Mouse (Mus musculus) activated CD4-positive, CD25-positive, alpha-beta regulatory T cell, adult 4 months (primary cell): Measurements from ENCODE around the gene Cwh43. TPM values are rescaled to one million over a fixed set of nuclear protein-coding genes. Genes with fewer than 3 reads are reported as not detected.

Experiments used
- ATAC-seq: one replicate; pipeline ENCODE4 v1.8.0; 2017
- polyA plus RNA-seq, 2 experiments: library from polyadenylated mRNA; unstranded; fragments of 100-300 nt; shearing (Covaris generic); gene quantifications; one replicate each; pipeline ENCODE4 v1.2.1; 2017

Cwh43 gene
- polyA plus RNA-seq = under 1 TPM in 1 of 2 experiments, not detected in 1; 0.15 TPM

DNA sequence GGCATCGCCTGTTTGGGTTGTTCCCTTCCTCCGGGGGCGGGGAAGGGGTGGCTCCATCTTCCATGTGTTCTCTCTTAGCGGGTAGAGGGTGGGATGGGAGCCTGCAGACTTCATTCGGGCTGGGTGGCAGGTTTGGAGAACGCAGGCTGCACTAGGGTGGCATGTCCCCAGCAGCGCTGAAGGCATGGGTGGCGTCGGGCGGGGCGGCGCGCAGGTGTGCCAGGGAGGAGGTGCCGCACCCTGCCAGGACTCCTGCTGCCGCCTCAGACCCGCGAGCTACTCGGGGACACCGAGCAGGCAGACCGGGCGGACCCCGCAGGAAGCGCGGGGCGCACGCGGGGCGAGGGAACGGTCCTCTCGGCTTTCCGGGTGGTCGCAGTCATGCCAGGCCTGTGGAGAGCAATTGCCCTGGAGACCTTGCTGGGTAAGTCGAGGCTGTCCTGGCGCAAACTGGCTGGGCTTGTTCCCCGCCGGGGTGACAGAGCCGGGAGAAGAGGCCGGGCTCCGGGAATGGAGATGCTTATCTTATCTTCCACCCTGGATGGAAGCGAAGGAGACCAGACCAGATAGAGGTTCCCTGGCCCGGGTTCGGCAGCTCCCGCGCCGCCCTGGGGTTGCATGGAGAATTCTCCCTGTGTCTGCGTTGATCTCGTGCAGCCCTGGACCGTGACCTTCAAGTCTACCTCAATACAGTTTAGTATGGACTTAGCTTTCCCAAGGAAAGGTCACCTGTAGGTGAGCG lies at the start of gene Cwh43:
Gene Cwh43 (plus strand): TSS at position 95 of the 742 bp plus-strand sequence.
- no peak for ATAC-seq

DNA sequence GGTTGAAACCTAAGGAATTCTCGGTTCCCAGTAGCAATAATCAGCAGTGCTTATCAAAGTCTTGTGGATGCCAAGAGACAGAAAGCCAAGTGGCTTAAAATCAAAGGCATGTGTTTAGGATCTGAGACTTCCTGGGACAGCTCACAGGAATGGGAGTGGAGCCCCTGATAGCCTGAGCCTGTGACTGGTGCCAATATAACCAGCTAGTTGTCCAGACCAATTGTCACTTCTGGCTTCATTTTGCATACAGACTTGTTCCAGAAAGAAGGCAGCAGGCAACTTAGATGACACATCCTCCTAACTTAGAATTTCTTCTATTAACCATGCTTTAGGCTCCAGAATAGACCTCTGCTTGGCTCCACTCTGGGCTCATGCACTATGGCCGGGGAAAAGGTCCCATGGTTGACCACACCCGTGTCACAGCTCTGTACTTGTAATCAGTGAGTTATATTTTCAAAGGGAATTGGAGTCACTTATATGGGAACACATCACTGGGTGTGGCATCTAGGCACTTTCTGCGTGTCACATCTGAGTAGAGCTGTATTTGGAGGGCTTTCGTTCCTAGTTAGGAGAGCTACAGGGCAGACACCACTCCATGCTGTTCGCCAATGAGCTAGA lies 46.6 kb upstream of the Cwh43 start:
- no peak for ATAC-seq

DNA sequence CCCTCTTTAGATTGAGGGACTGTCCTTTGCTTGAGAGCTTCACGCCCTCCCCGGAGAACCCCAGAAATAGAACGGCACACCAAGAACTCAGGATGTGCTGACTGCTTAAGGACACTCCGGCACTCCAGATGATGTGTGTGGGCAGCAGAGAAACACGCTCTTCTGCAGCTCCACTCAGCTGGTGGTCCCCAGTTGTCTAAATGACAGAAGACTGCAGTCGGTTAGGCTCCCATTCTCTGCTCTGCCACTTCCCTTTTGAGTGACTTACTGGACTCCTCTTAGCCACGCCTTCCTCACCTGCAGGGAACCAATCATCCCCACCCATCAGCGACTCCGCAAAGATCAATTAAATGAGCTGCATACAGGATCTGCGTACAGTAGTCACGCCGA lies 46.1 kb upstream of the Cwh43 start:
- ATAC-seq = no peak

DNA sequence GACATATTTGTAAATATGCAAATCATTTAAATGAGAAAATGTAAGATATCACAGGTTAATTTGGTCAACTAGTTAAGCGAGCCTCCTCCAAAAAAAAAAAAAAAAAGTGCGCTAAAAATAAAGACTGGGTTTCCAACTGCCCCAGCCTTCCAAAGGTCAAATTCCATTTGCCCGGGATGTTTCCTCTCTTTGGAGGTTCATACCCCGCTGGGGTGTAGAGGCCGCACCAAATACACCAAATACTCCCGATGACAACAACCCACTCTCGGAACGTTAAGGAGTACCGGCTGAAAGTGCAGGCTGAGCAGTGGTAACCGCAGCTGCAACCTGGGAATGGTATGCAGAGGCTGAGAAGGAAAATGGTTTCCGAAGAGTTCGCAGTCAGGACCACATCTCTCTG lies 45.6 kb upstream of the Cwh43 start:
- no peak for ATAC-seq

DNA sequence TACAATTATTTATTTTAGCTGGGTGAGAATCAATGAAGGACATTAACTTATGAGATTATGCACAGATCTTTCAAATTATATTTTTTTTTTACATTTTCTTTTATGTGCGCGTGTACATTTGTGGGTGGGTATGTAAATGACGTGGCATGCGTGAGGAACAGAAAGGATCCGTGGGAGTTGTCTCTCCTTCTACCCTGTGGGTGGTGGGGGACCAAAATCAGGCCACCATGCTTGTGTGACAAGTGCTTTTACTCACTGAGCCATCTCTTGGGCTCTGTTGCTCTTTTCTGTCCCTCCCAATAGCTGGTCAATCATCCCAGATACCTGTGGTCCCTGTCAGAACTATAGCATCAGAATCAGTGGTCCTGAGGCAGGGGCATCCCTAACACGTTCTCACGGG lies 43.5 kb upstream of the Cwh43 start:
- ATAC-seq = no peak

DNA sequence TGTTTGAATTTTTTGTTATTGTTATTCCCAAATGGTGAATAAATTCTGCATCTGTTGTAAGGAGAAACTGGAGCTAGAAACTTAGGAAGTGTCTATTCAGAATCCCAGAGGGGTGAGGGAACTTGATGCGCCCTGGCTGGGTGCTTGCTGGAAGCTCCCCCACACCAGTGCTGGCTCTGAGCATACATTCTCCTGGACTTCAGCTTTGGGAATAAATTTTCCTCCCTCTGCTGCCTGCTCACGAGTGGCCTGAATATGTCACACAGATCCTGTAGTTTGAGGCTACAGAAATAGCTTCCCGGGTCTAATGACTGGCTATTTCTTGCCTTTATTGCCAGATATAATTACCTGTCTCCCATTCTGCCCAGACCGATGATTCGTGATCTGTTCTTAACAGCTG lies 43.1 kb upstream of the Cwh43 start:
- ATAC-seq = no peak

DNA sequence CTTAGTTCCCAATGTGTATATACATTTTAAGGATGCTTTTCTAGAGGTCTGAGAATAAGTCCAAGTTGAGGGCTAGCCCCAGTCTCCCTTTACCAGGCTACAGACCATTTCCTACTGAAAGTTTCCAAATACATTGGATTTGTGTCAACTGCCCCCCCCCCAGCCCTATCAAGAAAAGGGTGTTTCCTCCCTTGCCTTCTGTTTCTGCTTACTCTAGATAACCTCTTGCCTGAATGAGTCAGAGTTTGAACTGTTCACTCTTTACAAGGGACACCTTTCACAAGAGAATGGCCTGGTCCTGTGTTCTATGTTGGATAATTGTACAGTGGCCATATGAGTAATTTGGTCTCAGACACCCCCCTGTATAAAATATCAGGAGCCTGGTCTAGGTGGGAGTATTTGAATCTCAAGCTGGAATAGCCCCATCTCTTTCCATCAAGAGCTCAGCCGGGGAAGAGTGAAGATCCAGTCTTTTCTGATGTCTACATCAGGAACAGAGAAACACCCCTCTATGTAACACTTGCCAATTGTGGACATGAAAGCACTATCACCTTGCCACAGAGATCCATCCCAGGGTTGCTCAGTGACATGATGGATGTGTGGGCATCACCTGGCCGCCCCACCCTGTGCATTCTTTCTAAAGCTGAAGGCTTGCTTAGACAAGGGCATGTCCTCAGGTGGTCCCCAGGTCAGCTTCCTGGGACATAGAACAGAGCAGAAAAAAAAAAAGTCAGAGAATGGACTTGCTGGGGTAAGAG lies 41.6 kb upstream of the Cwh43 start:
- ATAC-seq = no peak

DNA sequence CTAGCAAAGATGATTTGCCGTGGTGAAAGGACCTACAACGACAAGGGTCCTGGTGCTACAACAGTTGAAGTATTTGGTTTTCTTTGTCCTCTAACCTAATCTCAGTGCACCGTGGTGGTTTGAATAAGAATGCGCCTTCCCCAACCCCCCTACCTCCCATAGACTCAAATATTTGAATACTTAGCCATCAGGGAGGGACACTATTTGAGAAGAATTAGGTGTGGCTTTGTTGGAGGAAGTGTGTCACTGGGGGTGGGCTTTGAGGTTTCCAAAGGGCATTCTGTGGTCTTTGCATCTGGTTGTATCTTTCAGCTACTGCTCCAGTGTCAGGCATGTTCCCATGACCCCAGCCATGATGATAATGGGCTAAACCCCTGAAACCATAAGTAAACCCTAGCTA lies 38.0 kb upstream of the Cwh43 start:
- ATAC-seq = no peak

DNA sequence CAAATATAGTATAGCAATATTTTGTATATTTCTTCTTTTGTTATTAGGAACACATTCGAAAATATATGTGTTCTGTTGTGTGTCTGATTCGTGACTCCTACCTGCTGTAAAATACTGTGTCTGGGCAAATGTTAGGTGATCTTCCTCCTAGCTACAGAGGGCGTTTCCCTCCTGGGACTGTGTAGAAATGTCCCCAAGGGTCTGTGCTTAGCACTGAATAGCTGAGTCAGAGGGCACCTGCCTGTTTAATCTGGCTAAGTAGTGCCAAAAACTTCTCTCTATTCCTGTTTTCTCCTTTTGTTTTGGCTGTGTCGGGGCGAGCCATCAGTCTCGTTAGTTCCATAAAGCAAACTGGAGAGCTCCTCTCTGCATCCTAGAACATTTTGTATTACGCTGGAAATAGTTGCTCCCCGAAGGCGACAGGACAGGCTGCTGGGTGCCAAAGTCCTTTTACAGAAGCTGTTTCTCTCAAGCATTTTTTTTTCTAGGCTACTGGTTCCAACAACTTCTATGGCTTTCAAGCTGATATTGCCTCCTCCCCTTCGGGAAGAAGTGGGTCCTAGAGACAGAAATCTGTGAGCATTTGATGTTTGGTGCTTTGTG lies 36.9 kb upstream of the Cwh43 start:
- ATAC-seq = no peak

DNA sequence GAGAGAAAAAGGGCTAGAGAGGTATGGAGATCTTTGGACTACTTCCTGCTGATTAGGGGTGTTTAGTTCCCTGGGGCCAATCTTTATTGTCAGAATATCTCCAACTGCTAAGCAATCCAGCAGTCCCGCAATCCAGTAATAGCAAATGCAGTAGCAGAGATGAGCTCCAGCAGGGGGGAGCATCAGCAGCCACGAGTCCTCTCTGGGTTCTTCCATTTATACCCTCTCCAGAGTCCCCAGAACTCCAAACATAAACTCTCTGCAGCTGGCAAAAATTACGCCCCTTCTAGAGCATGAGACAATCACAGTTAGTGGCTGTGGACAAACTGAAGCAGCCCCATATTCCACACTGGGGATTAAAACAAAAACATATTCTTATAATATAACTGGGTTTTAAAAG lies 36.1 kb upstream of the Cwh43 start:
- ATAC-seq = no peak

DNA sequence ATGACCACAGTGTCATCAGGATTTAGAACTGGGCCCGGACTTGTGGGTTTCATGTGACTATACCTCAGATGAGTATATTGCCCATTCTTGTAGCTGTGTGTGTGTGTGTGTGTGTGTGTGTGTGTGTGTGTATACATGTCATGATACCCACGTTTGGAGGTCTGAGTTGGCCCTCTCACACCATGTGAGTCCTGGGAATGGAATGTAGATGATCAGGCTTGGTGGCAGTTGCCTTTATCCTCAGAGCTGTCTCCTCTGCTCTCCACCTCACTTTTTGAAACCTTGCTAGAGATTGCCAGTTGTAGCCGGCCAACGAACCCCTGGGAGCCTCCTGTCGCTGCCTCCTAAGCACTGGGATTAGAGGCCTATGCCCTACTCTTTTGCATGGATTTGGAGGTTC lies 33.3 kb upstream of the Cwh43 start:
- no peak for ATAC-seq

DNA sequence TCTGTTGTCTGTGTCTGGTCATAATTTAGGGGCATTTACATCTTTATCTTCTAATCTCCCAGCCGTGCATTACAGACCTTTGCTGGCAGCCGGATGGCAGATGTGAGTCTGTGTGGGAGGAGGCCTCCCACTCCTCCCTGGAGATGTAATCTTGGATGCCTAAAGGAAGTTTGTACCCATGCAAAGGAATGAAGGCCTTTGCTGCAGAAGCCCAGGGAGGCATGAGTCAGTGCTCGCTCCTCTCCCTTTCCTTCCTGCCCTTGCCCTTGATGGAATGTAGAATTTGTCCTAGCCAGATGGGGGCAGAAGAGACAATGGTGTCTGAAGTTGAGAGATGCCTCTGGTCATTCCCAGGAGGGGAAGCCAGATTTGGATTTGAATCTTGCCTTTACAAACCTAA lies 32.7 kb upstream of the Cwh43 start:
- no peak for ATAC-seq

DNA sequence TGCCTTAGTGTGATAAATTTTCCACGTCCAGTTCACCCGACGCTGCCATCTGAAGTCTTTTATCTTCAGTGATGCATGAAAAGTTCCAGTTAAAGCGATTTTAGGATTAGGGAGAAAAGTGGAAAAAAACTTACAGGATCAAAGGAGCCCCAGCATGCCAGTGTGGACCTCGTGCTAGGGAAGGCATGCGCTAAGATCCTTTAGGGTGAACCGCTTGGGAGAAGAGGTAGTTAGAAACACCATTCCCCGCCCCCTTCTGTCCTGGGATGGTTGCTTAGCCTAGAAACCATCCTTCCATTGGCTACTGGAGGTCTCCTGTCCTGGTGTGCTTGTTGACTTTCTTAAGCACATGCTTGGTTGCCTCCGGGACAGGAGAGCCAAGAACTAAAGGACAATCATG lies 29.8 kb upstream of the Cwh43 start:
- no peak for ATAC-seq

DNA sequence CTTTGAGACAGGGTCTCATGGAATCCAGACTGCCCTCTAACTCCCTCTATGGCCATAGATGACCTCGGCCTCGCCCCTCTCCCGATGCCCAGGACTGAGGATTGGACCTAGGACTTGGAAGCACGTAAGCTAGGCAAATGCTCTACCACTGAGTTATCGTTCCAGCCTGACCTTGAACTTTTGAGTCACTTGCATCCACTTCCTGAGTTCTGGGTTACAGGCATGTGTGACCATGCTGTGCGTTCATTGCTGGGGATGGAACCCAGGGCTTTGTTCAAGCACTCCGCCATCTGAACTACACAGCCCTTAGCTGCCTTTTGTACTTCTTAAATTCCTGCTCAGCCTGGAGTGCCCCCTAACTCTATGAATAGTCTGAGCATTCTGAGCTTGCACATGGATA lies 29.4 kb upstream of the Cwh43 start:
- no peak for ATAC-seq

DNA sequence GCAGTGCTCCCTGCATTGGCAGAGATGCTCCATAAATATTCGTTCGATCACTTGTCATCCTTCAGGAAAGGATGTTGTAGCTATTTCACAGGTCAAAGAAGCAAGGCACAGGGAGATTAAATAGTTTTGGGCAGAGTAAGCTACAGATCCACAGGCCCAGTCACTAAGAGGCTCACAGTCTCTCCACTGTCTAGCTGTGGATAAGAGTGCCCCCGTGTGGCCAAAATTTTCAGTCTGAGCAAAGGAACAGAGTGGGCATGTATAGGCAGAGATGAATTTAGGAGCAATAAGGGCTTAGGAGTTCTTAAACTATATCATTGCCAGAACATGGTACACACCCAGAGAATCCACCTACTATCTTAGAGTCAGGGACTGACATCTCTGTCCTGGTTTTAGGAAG lies 26.0 kb upstream of the Cwh43 start:
- peak; percentile 49 for ATAC-seq

DNA sequence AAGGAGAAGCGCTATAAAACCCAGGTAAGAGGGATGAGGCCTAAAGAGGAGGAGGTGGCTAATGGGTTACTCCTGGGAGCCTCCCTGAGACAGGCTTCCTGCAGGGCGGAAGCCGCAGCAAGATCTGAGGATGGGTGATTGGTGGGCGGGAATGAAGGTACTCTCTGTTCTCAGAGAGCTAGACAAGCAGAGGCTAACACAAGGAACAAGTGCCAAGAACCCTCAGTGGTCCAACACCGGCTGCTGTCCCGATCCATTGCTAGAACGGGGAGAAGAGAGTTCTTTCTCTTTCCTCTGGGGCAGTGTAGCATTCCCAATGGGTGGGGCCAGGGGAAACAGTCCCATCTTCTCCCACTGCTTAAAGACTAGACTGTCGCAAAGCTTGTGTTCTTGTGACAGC lies 25.0 kb upstream of the Cwh43 start:
- no peak for ATAC-seq

DNA sequence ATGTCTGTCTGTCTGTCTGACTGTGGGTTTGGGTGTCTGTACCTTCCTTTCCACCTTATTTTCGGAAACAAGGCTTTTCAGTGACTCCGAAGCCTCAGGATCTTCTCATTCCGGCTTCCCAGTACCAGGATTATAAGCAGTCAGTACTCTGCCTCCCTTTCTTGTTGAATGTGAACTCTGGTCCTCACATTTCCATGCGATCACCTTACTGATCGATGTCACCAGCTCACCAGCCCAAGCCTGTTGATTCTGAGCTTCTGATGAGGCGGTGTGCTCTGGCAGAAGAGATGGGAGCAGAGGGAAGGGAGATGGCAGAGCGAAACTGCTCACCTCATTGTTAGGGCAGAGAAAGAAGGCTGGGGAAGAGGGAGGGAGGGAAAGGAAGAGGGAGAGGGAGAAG lies 24.4 kb upstream of the Cwh43 start:
- ATAC-seq = no peak

DNA sequence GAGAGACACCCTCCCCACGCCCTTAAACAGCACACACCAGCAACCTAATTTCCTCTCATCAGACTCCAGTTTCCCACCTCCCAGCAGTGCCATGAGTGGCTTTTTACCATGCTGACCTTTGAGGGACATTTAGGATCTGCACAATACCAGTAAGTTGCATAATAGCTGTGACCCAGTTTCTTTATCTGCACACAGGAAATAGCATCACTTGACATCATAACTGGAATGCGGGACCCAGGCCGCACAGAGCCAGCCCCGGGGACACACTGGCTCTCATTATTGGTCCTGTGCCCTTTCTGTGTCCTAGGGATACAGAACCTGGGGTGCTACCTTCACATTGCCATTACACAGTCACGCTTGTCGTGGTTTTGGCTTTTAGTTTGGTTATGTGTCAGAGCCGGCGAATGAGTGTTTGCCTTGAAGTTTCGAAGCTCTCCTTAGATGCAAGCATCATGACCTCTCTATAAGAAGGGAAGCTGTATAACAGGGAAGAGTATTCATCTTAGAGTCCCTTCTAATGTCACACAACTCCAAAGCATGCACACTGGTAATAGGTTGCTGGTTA lies 23.8 kb upstream of the Cwh43 start:
- peak; percentile 50 for ATAC-seq

DNA sequence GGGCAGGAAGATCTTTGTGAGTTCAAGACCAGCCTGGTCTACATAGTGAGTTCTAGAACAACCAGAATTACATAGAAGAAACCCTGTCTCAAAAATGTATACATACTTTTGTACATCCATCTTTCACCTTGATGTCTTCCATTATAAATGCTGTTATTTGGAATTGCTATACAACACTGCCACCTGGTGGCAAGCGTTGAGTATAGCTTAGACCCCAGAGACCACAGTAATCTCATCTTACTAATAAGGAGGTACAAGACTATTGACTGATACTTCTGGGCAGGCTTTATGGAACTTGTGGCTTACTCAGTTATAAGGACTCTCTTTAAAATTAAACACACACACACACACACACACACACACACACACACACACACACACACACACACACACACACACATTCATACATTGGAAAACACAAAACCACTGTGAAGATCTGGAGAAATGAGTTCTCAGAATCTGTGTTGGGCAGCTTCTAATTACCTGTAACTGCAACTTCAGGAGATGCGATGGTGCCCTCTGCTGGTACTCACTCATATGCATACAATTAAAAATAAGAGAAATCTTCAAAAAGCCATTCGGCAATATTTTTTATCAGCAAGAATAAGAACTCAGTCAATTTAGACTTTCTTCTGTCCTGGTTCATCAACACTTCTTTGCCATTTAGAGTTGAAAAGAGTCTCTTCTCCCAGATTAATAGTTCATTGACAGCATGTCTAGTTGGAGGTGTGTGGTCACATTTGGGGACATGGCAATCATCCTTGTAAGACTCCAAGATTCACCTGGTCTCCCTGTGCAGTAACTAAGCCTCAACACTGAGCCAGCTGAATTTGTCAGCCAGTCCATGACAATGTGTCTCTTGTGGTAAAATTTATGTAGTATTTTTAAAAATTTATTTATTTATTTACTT lies 22.9 kb upstream of the Cwh43 start:
- ATAC-seq = peak; percentile 67

DNA sequence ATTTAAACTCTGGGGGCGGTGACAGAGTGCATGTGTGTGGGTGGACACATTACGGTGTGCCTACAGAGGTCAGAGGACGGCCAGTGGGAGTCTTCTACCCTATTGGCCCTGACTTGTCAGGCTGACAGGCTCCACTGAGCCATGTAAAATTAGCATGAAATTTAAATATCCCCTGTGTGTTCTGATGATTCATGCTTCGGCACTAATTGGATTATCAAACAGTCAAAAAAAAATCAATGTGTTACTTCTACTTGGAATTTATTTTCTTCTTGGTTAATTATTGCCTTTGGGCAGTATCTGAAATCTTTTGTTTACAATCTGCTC lies 22.3 kb upstream of the Cwh43 start:
- no peak for ATAC-seq

DNA sequence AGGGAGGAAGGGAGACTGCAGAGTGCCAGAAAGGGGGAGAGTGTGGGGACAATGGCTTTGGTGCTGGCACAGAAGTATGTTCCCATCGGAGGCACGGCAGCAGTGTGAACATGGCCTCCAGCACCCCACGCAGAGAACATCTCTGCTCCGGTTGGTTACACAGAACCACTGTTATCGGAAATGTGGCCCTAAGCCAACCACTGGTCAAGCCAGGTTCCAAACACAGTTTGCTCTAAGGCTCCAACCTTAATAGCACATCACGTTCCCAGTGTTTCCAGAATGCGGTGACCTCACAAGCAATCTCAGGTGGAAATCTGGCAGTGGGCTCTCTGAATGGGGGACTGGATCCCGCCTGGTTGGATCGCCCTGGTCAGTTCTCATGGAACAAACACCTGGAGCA lies 12.8 kb upstream of the Cwh43 start:
- no peak for ATAC-seq
